Mouse (Mus musculus): ENCODE measurements at regions not wholly inside any gene's neighbourhood (a gene's known extent, or its start where the extent isn't known, plus 50 kb on each side); places are given as distances from the start of the nearest gene placed in this dataset.

DNA sequence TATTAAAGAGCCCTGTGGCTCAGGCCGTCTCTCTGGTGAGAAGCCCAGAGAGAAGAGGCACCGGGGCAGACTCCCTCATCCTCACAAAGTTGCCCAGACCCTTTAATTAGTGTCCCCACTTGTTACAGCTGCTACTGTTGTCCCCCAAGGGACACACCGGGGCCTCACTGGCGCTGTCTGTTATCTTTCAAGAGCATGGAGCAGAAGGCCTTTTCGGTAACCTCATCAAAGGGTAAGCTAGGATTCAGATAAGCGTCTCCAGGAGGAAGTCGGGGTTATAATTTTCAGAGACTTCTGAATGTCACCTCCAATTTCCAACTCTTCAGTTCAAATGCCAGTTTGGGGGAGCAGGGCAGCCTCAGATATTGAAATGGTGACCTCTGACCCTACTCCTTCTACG, 135.3 kb downstream of the Gm4791 start:
- TF ChIP-seq FLI1 (IDR thresholded peaks at IDR 0.05; ENCODE audit: low read length), result no peak
- TF ChIP-seq GATA1 (IDR thresholded peaks at IDR 0.05; ENCODE audit: borderline replicate concordance, low read length), result no peak
